Mouse (Mus musculus) kidney, postnatal 0 days (tissue): Measurements from ENCODE around the gene Krtap9-5. TPM values are rescaled to one million over a fixed set of nuclear protein-coding genes. Genes with fewer than 3 reads are reported as not detected.
A peak's percentile ranks its signal among the peaks of the same experiment; 100 is the strongest.

Source experiments
- ATAC-seq: fragments of 200-750 bp; cut with Nextera tagmentation; replicated peaks from 2 replicates; pipeline ENCODE4 v1.8.0; 2017; ENCODE audit warnings: low read depth, moderate number of reproducible peaks, moderate TSS enrichment, moderate library complexity; ENCODE audit not compliant: low FRiP score
- DNase-seq: peaks from one replicate; pipeline ENCODE4 v3.0.0-alpha.2; 2016; ENCODE audit warnings: low spot score
- H3K27ac ChIP-seq: fragments of 300-500 bp; sonication (generic); 2 replicates; pipeline ENCODE4 v1.5.1; 2014; ENCODE audit warnings: mild to moderate bottlenecking
- H3K27me3 ChIP-seq: fragments of 300-500 bp; sonication (generic); 2 replicates; pipeline ENCODE4 v1.6.1; 2014; ENCODE audit warnings: low read length, mixed read lengths; ENCODE audit not compliant: insufficient read depth
- H3K36me3 ChIP-seq: fragments of 300-500 bp; sonication (generic); 2 replicates; pipeline ENCODE4 v1.6.1; 2014; ENCODE audit warnings: low read length, mixed read lengths; ENCODE audit not compliant: insufficient read depth
- H3K4me1 ChIP-seq: fragments of 300-500 bp; sonication (generic); replicated peaks from 2 replicates; pipeline ENCODE4 v1.6.1; 2014; ENCODE audit warnings: antibody characterized with exemption, low read length, mixed read lengths; ENCODE audit not compliant: insufficient read depth
- H3K4me2 ChIP-seq: fragments of 300-500 bp; sonication (generic); 2 replicates; pipeline ENCODE4 v1.6.1; 2014; ENCODE audit warnings: mild to moderate bottlenecking, low read length, moderate library complexity, mixed read lengths
- H3K4me3 ChIP-seq: fragments of 300-500 bp; sonication (generic); replicated peaks from 2 replicates; pipeline ENCODE4 v1.5.1; 2014; ENCODE audit warnings: low read depth, low read length
- H3K9ac ChIP-seq: fragments of 300-500 bp; sonication (generic); 2 replicates; pipeline ENCODE4 v1.6.1; 2014; ENCODE audit warnings: low read depth, low read length
- H3K9me3 ChIP-seq: fragments of 300-500 bp; sonication (generic); replicated peaks from 2 replicates; pipeline ENCODE4 v1.6.1; 2016; ENCODE audit warnings: low read length, inconsistent platforms, mixed read lengths
- CTCF ChIP-seq: IDR thresholded peaks from 2 replicates; pipeline ENCODE4 v1.5.1; 2016; ENCODE audit warnings: antibody characterized with exemption, low read depth, mild to moderate bottlenecking, moderate library complexity
- WGBS: fragments of 180-500 bp; shearing (Covaris S2); extraction: QIAGEN DNeasy Blood & Tissue Kit; methylation state at CpG from one replicate; pipeline ENCODE4 v1.1.7; 2014; 5-methylcytosine and 5-hydroxymethylcytosine counted together
- polyA plus RNA-seq: library from polyadenylated mRNA; unstranded; fragments of >200 nt; fragmentation: Nextera tagmentation; extraction: Ambion mirVana; gene quantifications from 2 replicates; pipeline ENCODE4 v1.2.1, GENCODE M21; 2015

Gene Krtap9-5
- not detected in 2 replicates for polyA plus RNA-seq

DNA sequence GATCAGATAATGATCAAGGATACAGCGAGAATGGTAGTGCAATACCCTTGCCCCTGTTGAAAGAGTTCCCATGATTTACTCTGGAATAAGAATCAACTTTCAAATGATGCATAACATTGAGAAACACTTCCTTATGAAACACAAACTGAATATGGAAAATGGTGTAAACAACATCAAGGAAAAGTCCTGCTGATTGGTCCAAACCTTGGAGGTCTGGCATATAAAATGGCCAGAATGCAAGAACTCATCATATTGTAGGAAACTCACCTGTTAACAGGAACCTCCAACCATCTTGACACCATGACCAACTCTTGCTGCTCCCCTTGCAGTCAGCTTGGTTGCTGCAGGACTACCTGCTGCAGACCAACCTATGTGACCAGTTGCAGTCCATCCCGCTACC, at the start of gene Krtap9-5:
TSS of gene Krtap9-5 (plus strand) at position 301 of the 400 bp plus-strand sequence.
- Histone ChIP-seq H3K9me3 (no peaks in the 10 kb centered on the region), H3K4me2 (no peak within 1 kb of the TSS), H3K27ac (no peak within 1 kb of the TSS), H3K4me1 (no peaks in the 10 kb centered on the region), H3K4me3 (no peak within 1 kb of the TSS), H3K36me3 (no peaks in the 10 kb centered on the region), H3K9ac (no peak within 1 kb of the TSS), H3K27me3 (no peaks in the 10 kb centered on the region)
- 91% methylated on average over 2 of the region's 2 CpGs for WGBS
- DNase-seq (no peak), ATAC-seq (no peak)
- TF ChIP-seq CTCF, result no peak

DNA sequence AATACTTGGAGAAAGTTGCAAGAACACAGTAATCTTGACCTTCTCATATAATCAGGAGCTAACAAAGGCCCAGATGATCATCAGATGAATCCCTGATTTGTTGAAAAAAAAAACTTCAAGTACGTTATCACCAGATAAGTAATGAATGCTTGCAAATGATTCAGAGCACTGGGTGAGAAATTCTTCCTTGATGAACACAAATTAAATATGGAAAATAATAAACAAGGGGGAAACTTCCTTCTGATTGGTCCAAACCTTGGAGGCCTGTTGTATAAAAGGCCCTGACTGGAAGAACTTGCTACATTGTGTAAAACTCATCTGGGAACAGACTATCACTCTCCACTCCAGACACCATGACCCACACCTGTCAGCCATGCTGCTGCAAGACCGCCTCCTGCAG, 40.7 kb upstream of the Krtap9-5 start, which contains the start of gene Krtap31-1:
TSS of gene Krtap31-1 (plus strand) at position 301 of the 400 bp plus-strand sequence.
- DNase-seq (no peak), ATAC-seq (no peak)
- H3K9ac ChIP-seq, result no peak within 1 kb of the TSS
- TF ChIP-seq CTCF, result no peak
- H3K27ac ChIP-seq, result no peak within 1 kb of the TSS
- no peaks in the 10 kb centered on the region for H3K27me3 ChIP-seq
- H3K4me1 ChIP-seq, result no peaks in the 10 kb centered on the region
- no peaks in the 10 kb centered on the region for H3K36me3 ChIP-seq
- no peak within 1 kb of the TSS for H3K4me2 ChIP-seq
- H3K4me3 ChIP-seq, result no peak within 1 kb of the TSS
- H3K9me3 ChIP-seq, result no peaks in the 10 kb centered on the region
- 87% methylated on average over 2 of the region's 2 CpGs for WGBS

DNA sequence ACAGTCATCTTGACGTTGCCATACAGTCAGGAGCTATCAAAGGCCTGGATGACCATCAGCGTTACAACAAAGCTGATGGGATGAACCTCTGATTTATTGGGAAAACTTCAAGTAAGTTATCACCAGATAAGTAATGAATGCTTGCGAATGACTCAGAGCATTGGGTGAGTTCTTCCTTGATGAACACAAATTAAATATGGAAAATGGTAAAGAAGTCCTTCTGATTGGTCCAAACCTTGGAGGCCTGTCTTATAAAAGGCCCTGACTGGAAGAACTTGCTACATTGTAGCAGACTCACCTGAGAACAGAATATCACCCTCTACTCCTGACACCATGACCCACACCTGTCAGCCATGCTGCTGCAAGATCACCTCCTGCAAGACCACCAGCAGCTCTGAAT, 33.8 kb upstream of the Krtap9-5 start, which contains the start of gene Gm11565:
TSS of gene Gm11565 (plus strand) at position 301 of the 400 bp plus-strand sequence.
- Histone ChIP-seq H3K36me3 (no peaks in the 10 kb centered on the region), H3K4me3 (no peak within 1 kb of the TSS), H3K27ac (no peak within 1 kb of the TSS), H3K27me3 (no peaks in the 10 kb centered on the region), H3K9me3 (no peaks in the 10 kb centered on the region), H3K4me2 (no peak within 1 kb of the TSS), H3K4me1 (no peaks in the 10 kb centered on the region), H3K9ac (no peak within 1 kb of the TSS)
- 91% methylated on average over 3 of the region's 3 CpGs for WGBS
- ATAC-seq, result no peak
- no peak for TF ChIP-seq CTCF
- DNase-seq, result no peak

DNA sequence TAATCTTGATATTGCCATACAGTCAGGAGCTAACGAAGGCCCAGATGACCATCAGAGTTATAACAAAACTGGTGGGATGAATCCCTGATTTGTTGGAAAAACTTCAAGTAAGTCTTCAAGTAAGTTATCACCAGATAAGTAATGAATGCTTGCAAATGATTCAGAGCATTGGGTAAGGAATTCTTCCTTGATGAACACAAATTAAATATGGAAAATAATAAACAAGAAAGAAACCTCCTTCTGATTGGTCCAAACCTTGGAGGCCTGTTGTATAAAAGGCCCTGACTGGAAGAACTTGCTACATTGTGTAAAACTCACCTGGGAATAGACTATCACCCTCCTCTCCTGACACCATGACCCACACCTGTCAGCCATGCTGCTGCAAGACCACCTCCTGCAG, 12.3 kb upstream of the Krtap9-5 start, which contains the start of gene Krtap31-2:
TSS of gene Krtap31-2 (plus strand) at position 301 of the 400 bp plus-strand sequence.
- no peak within 1 kb of the TSS for H3K4me2 ChIP-seq
- no peak for DNase-seq
- H3K9ac ChIP-seq, result no peak within 1 kb of the TSS
- H3K27ac ChIP-seq, result no peak within 1 kb of the TSS
- H3K9me3 ChIP-seq, result no peaks in the 10 kb centered on the region
- H3K36me3 ChIP-seq, result no peaks in the 10 kb centered on the region
- TF ChIP-seq CTCF, result no peak
- H3K4me3 ChIP-seq, result no peak within 1 kb of the TSS
- ATAC-seq, result no peak
- no peaks in the 10 kb centered on the region for H3K27me3 ChIP-seq
- H3K4me1 ChIP-seq, result no peaks in the 10 kb centered on the region
- WGBS, result 85% methylated on average over 1 of the region's 1 CpGs

DNA sequence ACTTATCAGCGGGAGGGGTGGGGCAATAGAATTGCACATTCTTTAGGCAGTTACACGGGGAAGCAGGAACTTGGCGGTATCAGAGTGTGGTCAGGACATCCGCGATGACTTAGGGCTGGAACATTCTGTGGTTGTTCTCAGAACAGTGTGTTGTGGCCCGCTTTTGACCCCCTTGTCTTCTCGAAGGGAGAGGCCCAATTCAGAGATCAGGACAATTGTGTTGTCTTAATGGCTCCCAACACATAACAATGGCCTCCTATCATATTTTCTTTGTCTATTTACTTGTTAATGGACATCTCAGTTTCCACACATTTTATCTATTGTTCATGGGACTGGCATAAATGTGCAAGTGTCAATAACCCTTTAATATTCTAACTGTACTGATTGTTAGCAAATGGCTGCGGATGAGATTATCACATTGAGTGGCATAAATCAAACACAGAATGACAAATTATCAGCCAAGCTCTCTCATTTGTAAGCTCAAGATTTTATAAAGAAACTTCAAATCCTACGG, 10.5 kb upstream of the Krtap9-5 start:
- 83% methylated on average over 9 of the region's 9 CpGs for WGBS
- Histone ChIP-seq H3K4me1 (no peaks in the 10 kb centered on the region), H3K36me3 (no peaks in the 10 kb centered on the region), H3K27me3 (no peaks in the 10 kb centered on the region), H3K9ac (no peak overlapping the region), H3K27ac (no peak overlapping the region), H3K4me3 (no peak overlapping the region), H3K9me3 (no peaks in the 10 kb centered on the region), H3K4me2 (no peak overlapping the region)
- ATAC-seq (no peak), DNase-seq (no peak)
- no peak for TF ChIP-seq CTCF

DNA sequence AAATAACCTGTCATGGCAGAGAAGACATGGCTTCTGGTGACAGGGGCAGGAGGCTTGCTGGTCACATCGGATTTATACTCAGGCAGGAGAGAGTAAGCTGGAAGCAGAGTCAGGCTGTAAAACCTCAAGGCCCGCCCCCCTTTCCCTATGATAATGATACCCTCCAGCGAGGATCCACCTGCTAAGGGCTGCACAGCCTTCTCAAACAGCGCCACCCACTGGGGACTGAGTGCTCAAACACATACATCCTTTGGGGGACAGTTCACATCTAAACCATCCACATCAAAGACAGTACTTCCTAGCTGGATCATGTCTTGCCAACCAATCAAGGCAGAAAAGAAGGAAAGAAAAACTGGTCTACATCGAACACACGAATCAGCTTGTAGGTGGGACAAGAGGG, 15.9 kb downstream of the Krtap9-5 start:
- peak; percentile 19; the same call in 1 of the 2 replicates for TF ChIP-seq CTCF
- 45% methylated on average over 6 of the region's 6 CpGs for WGBS
- H3K4me1 ChIP-seq, result no peaks in the 10 kb centered on the region
- no peaks in the 10 kb centered on the region for H3K9me3 ChIP-seq
- no peak overlapping the region for H3K4me3 ChIP-seq
- no peak overlapping the region for H3K9ac ChIP-seq
- DNase-seq, result no peak
- H3K27ac ChIP-seq, result no peak overlapping the region
- no peak overlapping the region for H3K4me2 ChIP-seq
- ATAC-seq, result no peak
- H3K36me3 ChIP-seq, result no peaks in the 10 kb centered on the region
- no peaks in the 10 kb centered on the region for H3K27me3 ChIP-seq

DNA sequence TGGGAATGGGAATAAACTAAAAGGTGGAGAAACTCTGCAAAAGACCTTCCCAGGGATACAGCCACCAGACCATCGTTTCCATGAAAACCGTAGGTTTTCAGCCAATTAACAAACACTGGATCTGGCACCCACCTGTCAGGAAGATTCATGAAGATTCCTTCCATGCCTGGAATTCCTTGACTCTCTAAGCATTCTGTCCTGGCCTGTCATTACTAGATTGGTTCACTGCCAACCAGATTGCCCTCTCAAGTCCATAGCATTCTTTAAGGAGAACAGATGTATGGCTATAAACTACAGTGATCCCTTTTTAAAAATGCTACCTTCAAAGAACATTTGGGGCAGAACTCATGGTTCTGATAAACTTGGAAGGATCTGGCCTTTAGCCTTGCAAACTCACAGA, 17.7 kb downstream of the Krtap9-5 start:
- Histone ChIP-seq H3K27me3 (no peaks in the 10 kb centered on the region), H3K36me3 (no peaks in the 10 kb centered on the region), H3K4me2 (no peak overlapping the region), H3K9me3 (no peaks in the 10 kb centered on the region), H3K27ac (no peak overlapping the region), H3K9ac (no peak overlapping the region), H3K4me3 (no peak overlapping the region), H3K4me1 (no peaks in the 10 kb centered on the region)
- TF ChIP-seq CTCF, result no peak
- ATAC-seq, result no peak
- no peak for DNase-seq
- WGBS, result 57% methylated on average over 2 of the region's 2 CpGs
